Mouse (Mus musculus): ENCODE data around the gene Gm10842. TPM values are rescaled to one million over a fixed set of nuclear protein-coding genes. Genes with fewer than 3 reads are reported as not detected.
A peak's percentile ranks its signal among the peaks of the same experiment; 100 is the strongest.
"Not testable (repeated sequence)": the region's sequence is repeated elsewhere in the genome, so short reads cannot be mapped to it uniquely, and the experiment has no call there.

Gene Gm10842
- not detected in 2 replicates for polyA plus RNA-seq (2015; fragmentation: Nextera tagmentation; extraction: Ambion mirVana)

GRCm38 (mm10) chr11:105146593-105146992, at the start of gene Gm10842:
TSS of gene Gm10842 (plus strand) at chr11:105146893.
- WGBS: 82% methylated on average over 3 of the region's 3 CpGs
- no peak within 1 kb of the TSS for H3K27ac ChIP-seq (replicated peaks)

GRCm38 (mm10) chr11:105112448-105112847, 34.2 kb upstream of the Gm10842 start:
- H3K36me3 ChIP-seq; H3K4me1 ChIP-seq (replicated peaks); H3K27ac ChIP-seq (replicated peaks); H3K27me3 ChIP-seq; H3K4me2 ChIP-seq; H3K4me3 ChIP-seq; H3K9me3 ChIP-seq; H3K9ac ChIP-seq; ATAC-seq (ENCODE audit: low read depth): not testable (repeated sequence)
- 83% methylated on average over 22 of the region's 22 CpGs for WGBS

More at GRCm38 (mm10) chr11:105146593-105146992, at the start of gene Gm10842:
- Histone ChIP-seq H3K4me3 (no peak within 1 kb of the TSS), H3K9me3 (no peaks in the 10 kb centered on the region), H3K36me3 (no peaks in the 10 kb centered on the region), H3K9ac (no peak within 1 kb of the TSS), H3K4me2 (no peak within 1 kb of the TSS), H3K4me1 (replicated peaks) (peaks cover 5% of the 10 kb centered on the region), H3K27me3 (no peaks in the 10 kb centered on the region)
- no peak for ATAC-seq (ENCODE audit: low read depth)

- Histone ChIP-seq H3K4me1 (replicated peaks) (no peaks in the 10 kb centered on the region), H3K9me3 (no peaks in the 10 kb centered on the region), H3K4me3 (no peak overlapping the region), H3K27me3 (no peaks in the 10 kb centered on the region), H3K27ac (replicated peaks) (no peak overlapping the region), H3K9ac (no peak overlapping the region), H3K4me2 (no peak overlapping the region), H3K36me3 (no peaks in the 10 kb centered on the region)
- ATAC-seq (ENCODE audit: low read depth): no peak
- WGBS: 92% methylated on average over 7 of the region's 7 CpGs
These were observed 28.9 kb upstream of the Gm10842 start for GRCm38 (mm10) chr11:105117814-105118213.

- Histone ChIP-seq H3K4me3 (no peak overlapping the region), H3K9me3 (no peaks in the 10 kb centered on the region), H3K9ac (no peak overlapping the region), H3K4me1 (replicated peaks) (0 out of 2 replicates have a peak, but pooled peaks cover 6% of the 10 kb centered on the region), H3K4me2 (no peak overlapping the region), H3K27ac (replicated peaks) (no peak overlapping the region), H3K27me3 (no peaks in the 10 kb centered on the region), H3K36me3 (no peaks in the 10 kb centered on the region)
- WGBS: 37% methylated on average over 4 of the region's 4 CpGs
- ATAC-seq (ENCODE audit: low read depth): no peak
These were observed 26.1 kb upstream of the Gm10842 start for GRCm38 (mm10) chr11:105120551-105121061.

GRCm38 (mm10) chr11:105121792-105122191, 24.9 kb upstream of the Gm10842 start:
- ATAC-seq (ENCODE audit: low read depth); H3K4me1 ChIP-seq (replicated peaks); H3K4me2 ChIP-seq; H3K4me3 ChIP-seq; H3K27me3 ChIP-seq; H3K27ac ChIP-seq (replicated peaks); H3K9me3 ChIP-seq; H3K9ac ChIP-seq; H3K36me3 ChIP-seq: not testable (repeated sequence)
- 79% methylated on average over 5 of the region's 5 CpGs for WGBS

GRCm38 (mm10) chr11:105123986-105124385, 22.7 kb upstream of the Gm10842 start:
- H3K36me3 ChIP-seq: peaks cover 2% of the 10 kb centered on the region; the same call in 1 of the 2 replicates
- no peak overlapping the region for H3K27ac ChIP-seq (replicated peaks)
- no peak overlapping the region for H3K4me3 ChIP-seq
- H3K4me1 ChIP-seq (replicated peaks): peaks cover 18% of the 10 kb centered on the region
- no peak overlapping the region for H3K4me2 ChIP-seq
- H3K27me3 ChIP-seq: no peaks in the 10 kb centered on the region
- WGBS: 3% methylated on average over 9 of the region's 9 CpGs
- no peak overlapping the region for H3K9ac ChIP-seq
- ATAC-seq (ENCODE audit: low read depth): peak; percentile 47
- no peaks in the 10 kb centered on the region for H3K9me3 ChIP-seq

GRCm38 (mm10) chr11:105125735-105126519, 20.8 kb upstream of the Gm10842 start, which contains the start of gene Mettl2:
TSS of gene Mettl2 (plus strand) at chr11:105126425.
- H3K36me3 ChIP-seq: peaks cover 18% of the 10 kb centered on the region
- H3K27ac ChIP-seq (replicated peaks): peak within 1 kb of the TSS; percentile 81
- H3K4me3 ChIP-seq: peak within 1 kb of the TSS; percentile 98
- H3K27me3 ChIP-seq: no peaks in the 10 kb centered on the region
- peak; percentile 91 for ATAC-seq (ENCODE audit: low read depth)
- no peaks in the 10 kb centered on the region for H3K9me3 ChIP-seq
- 2% methylated on average over 24 of the region's 38 CpGs for WGBS
- H3K4me2 ChIP-seq: peak within 1 kb of the TSS; percentile 97
- peaks cover 18% of the 10 kb centered on the region for H3K4me1 ChIP-seq (replicated peaks)
- peak within 1 kb of the TSS; percentile 82 for H3K9ac ChIP-seq

GRCm38 (mm10) chr11:105126520-105127029, 20.1 kb upstream of the Gm10842 start:
- no peaks in the 10 kb centered on the region for H3K9me3 ChIP-seq
- H3K4me2 ChIP-seq: peak overlapping the region; percentile 97
- H3K36me3 ChIP-seq: peaks cover 23% of the 10 kb centered on the region
- H3K4me1 ChIP-seq (replicated peaks): peaks cover 18% of the 10 kb centered on the region
- H3K9ac ChIP-seq: peak overlapping the region; percentile 82
- H3K4me3 ChIP-seq: peak overlapping the region; percentile 98
- no peak overlapping the region for H3K27ac ChIP-seq (replicated peaks)
- no peaks in the 10 kb centered on the region for H3K27me3 ChIP-seq
- peak; percentile 38 for ATAC-seq (ENCODE audit: low read depth)
- WGBS: 1% methylated on average over 49 of the region's 49 CpGs

- Histone ChIP-seq H3K4me2 (no peak overlapping the region), H3K36me3 (peaks cover 97% of the 10 kb centered on the region), H3K9me3 (no peaks in the 10 kb centered on the region), H3K27me3 (no peaks in the 10 kb centered on the region), H3K4me3 (no peak overlapping the region), H3K4me1 (replicated peaks) (no peaks in the 10 kb centered on the region), H3K9ac (no peak overlapping the region), H3K27ac (replicated peaks) (no peak overlapping the region)
- ATAC-seq (ENCODE audit: low read depth): no peak
- WGBS: 92% methylated on average over 7 of the region's 7 CpGs
These were observed 11.0 kb upstream of the Gm10842 start for GRCm38 (mm10) chr11:105135692-105136091.

GRCm38 (mm10) chr11:105137255-105137654, 9.4 kb upstream of the Gm10842 start:
- not testable (repeated sequence) for ATAC-seq (ENCODE audit: low read depth); H3K9me3 ChIP-seq; H3K4me1 ChIP-seq (replicated peaks); H3K4me3 ChIP-seq; H3K4me2 ChIP-seq; H3K27ac ChIP-seq (replicated peaks); H3K27me3 ChIP-seq; H3K9ac ChIP-seq
- peaks cover 90% of the 10 kb centered on the region for H3K36me3 ChIP-seq
- 96% methylated on average over 2 of the region's 2 CpGs for WGBS

GRCm38 (mm10) chr11:105140512-105140911, 6.2 kb upstream of the Gm10842 start:
- H3K9me3 ChIP-seq; H3K27me3 ChIP-seq; ATAC-seq (ENCODE audit: low read depth); H3K4me2 ChIP-seq; H3K9ac ChIP-seq; H3K4me1 ChIP-seq (replicated peaks); H3K4me3 ChIP-seq; H3K27ac ChIP-seq (replicated peaks): not testable (repeated sequence)
- 95% methylated on average over 8 of the region's 8 CpGs for WGBS
- H3K36me3 ChIP-seq: peaks cover 58% of the 10 kb centered on the region

GRCm38 (mm10) chr11:105141115-105141514, 5.6 kb upstream of the Gm10842 start:
- no peak for ATAC-seq (ENCODE audit: low read depth)
- no peak overlapping the region for H3K27ac ChIP-seq (replicated peaks)
- H3K27me3 ChIP-seq: no peaks in the 10 kb centered on the region
- no peak overlapping the region for H3K4me2 ChIP-seq
- no peaks in the 10 kb centered on the region for H3K9me3 ChIP-seq
- H3K4me1 ChIP-seq (replicated peaks): no peaks in the 10 kb centered on the region
- 95% methylated on average over 5 of the region's 5 CpGs for WGBS
- no peak overlapping the region for H3K4me3 ChIP-seq
- H3K36me3 ChIP-seq: peaks cover 52% of the 10 kb centered on the region
- no peak overlapping the region for H3K9ac ChIP-seq

Data from neural tube, embryonic 13.5 days (tissue).